Mouse (Mus musculus) WW6 (cell line): ENCODE measurements around the gene Hnrnpul2.
"Not testable (repeated sequence)": the region's sequence is repeated elsewhere in the genome, so short reads cannot be mapped to it uniquely, and the experiment has no call there.

ENCODE experiments used
- DNase-seq: peaks from one replicate; pipeline ENCODE4 v3.0.0-alpha.2; 2013; ENCODE audit warnings: low read depth, low spot score

Gene Hnrnpul2

DNA sequence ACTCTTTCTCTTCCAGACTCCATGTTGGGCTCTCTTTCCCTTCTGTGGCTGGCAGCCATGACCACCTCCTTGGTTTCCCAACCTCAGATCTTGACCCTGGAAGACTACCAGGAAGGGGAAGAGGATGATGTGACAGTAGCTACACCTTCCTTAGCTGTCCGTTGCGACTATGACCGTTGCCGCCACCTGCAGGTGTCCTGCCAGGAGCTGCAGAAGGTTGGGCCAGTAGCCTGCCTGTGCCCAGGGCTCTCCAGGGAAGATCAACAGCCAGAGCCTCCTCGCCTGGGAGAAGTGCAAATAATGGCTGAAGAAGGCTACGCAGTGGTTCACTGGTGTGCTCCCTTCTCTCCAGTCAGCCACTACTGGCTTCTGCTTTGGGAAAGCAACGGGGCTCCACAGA, 31.8 kb downstream of the Hnrnpul2 start:
- no peak for DNase-seq

DNA sequence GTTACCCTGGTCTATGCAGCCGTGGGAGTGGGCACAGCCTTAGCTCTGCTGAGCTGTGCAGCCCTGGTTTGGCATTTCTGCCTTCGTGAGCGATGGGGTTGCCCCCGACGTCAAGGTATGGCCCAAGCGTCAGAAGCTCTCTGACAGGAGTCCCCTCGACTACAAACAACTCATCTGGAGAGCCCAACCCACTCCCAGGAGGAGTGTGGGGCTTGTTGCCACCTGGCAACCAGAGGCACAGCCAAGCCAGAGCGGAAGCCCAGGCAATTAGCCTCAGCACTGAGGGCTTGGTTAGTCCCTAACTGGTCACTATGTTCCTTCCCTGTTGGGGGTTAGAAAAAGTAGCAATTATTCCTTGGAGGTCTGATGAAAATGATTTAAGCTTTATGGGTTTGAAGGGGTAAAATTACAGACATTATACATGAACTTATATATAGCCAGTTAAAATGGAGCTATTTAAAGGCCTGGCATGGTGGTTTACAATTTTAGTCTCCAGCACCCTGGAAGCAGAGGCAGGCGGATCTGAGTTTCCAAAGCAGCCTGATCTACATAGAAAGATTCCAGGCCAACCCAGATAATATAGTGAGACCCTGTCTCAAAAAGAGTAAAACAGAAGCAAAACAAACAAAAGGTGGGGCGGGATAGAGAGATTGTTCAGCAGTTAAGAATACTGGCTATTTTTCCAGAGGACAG, 32.6 kb downstream of the Hnrnpul2 start:
- no peak for DNase-seq

DNA sequence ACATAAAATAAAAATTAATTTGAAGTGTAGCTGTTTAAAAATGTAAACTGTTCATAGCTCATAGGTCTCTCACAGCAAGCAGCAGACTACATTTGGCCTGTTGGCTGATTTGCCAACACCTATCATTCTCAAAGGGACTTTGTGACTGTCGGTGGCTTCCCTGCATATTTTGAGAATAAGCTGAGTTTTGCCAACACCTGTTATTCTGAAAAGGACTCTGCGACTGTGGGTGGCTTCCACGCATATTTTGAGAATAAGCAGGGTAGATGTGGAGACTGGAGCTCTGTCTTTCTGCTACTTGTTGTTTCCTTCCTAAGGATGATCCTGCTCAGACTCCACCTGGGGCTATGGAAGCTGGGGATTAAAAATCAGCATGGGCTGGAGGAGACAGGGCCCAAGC, 33.3 kb downstream of the Hnrnpul2 start:
- DNase-seq = no peak

DNA sequence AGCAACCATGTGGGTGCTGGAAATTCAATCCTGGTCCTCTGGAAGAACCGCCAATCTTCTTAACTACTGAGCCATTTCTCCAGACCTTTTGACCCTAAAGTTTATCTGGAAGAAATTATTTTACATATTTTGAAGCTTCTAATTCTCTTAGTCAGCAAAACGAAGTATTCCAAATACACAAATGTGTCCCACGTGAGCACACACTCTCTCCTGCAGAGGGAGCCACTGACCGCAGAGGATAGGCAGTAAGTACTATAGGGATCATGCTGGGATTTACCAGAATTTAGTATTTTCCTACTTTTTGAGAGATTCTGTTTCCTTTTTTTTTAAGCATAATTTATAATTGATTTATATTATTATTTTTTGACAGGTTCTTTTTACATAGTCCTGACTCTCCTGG, 37.9 kb downstream of the Hnrnpul2 start:
- no peak for DNase-seq

DNA sequence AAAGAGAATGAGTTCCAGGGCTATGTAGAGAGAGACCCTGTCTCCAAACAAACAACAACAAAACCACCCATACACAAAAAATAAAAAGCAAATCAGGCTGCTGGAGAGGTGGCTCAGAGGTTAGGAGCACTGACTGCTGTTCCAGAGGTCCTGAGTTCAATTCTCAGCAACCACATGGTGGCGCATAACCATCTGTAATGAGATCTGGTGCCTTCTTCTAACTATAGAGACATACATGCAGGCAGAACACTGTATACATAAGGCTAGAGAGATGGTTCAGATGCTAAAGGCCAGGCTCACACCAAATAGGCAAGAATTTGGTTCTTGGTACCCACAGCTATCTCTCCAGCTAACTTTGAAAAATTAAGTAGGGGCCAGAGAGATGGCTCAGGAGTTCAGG, 39.2 kb downstream of the Hnrnpul2 start:
- no peak for DNase-seq

DNA sequence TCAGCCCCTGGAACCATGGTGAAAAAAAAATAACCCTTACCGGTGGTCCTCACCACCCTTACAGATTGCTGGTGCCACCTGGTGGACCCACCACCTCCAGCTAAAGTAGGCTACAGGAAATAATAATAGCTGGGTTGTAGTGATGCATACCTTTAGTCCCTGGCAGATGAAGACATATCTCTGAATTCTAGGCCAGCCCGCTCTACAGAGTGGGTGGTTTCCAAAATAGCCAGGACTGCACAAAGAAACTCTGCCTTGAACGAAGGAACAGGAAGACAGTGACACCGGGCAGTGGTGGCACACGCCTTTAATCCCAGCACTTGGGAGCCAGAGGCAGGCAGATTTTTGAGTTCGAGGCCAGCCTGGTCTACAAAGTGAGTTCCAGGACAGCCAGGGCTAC, 44.5 kb downstream of the Hnrnpul2 start:
- DNase-seq = no peak

DNA sequence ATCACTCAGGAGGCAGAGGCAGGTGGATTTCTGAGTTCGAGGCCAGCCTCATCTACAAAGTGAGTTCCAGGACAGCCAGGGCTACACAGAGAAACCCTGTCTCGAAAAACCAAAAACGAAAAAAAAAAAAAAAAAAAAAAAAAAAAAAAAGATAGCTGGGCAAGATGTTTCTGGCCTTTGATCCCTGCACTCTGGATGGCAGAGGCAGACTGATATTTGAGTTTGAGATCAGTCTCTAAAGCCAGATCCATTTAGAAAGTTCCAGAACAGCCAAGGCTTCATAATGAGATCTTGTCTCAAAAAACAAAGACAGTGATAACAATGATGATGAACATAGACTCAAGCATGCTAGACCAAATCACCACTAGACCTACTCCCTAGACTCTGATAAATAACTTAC, 50.6 kb downstream of the Hnrnpul2 start:
- DNase-seq = not testable (repeated sequence)

DNA sequence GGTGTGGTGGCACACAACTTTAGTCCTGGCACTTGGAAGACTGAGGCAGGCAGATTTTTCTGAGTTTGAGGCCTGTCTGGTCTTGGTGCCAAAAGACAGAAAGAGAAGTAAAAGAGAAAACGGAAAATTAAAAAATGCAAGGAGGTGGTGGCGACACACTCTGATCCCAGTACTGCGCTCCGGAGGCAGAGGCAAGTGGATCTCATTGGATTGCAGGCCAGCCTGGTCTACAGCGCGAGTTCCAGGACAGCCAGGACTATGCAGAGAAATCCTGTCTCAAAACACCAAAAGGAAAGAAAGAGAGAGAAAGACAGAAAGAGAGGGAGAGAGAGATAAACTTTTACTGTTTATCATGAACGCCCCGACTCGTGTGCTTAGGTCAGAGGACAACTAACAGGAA, 51.0 kb downstream of the Hnrnpul2 start:
- no peak for DNase-seq

DNA sequence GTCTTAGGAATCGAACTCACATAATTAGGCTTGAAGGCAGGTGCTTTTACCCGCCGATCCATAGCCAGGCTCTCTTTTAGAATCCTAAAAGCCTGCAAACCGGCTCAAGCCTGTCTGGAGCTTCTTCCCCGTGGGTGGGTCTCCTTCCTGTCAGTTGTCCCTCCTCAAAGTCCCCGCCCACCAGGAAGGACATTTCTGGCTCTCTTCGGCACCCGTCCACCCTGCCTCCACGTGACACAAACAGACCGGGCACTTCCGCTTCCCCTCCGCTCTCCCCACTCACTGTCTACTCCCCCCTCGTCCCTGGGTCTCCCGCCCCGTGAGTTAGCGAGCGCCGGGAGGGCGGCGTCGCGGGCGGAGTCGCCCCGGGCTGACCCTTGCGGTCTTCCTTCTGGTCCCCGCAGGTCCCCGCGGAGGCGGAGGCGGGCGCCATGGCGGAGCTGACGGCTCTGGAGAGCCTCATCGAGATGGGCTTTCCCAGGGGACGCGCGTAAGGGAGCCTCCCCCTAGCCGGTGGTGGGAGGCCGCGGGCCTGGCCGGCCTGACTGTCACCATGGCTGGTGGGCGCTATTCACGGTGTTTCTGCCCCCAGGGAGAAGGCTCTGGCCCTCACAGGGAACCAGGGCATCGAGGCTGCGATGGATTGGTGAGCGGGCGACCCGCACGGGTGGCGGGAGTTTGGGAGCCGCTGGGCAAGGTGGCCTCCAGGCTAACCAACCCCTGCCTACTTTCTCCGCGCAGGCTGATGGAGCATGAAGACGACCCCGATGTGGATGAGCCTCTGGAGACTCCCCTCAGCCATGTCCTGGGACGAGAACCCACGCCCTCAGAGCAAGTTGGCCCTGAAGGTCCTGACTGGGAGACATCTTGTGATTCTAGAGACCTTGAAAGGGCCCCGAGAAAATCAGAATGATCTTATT, 51.7 kb downstream of the Hnrnpul2 start, which contains the start of gene Ubxn1:
TSS of gene Ubxn1 (plus strand) at position 230 of the 920 bp plus-strand sequence.
- peak; percentile 92 for DNase-seq

DNA sequence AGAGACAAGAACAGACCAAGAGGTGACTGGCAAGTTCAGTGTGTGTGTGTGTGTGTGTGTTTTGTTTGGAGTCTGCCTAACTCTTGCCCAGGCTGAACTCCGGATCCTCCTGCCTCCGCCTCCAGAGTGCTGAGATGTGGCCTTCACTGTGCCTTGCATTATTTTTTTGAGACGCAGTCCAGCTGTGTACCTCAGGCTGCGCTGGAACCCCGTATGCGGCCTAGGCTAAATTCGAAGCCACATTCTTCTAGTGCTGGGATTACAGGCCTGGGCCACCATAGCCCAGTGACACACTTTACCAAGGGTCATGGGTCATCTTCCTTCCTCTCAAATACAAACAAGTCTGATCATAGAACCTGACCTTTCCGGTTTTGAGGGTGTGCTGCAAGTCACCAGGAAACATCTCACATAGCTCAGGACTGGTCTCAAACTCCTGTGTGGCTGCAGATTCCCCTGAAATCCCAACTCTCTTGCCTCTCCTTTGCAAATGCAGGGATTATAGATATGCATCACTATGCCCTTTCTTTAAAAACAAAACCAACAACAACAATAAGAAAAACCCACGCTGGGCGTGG, 52.5 kb downstream of the Hnrnpul2 start:
- DNase-seq = no peak

DNA sequence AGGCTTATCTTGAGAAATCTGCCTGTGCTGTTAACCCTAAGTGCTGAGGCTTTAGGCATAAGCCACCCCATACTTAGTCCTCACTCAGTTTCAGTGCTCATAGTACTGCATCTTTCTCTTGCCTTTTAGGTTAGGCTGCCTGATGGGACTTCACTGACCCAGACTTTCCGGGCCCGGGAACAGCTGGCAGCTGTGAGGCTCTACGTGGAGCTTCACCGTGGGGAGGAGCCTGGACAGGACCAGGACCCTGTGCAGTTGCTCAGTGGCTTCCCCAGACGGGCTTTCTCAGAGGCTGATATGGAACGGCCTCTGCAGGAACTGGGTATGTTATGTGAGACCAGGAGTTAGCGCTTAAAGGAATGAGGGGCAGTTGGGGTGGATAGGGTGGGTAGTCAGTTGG, 55.2 kb downstream of the Hnrnpul2 start:
- DNase-seq = no peak

DNA sequence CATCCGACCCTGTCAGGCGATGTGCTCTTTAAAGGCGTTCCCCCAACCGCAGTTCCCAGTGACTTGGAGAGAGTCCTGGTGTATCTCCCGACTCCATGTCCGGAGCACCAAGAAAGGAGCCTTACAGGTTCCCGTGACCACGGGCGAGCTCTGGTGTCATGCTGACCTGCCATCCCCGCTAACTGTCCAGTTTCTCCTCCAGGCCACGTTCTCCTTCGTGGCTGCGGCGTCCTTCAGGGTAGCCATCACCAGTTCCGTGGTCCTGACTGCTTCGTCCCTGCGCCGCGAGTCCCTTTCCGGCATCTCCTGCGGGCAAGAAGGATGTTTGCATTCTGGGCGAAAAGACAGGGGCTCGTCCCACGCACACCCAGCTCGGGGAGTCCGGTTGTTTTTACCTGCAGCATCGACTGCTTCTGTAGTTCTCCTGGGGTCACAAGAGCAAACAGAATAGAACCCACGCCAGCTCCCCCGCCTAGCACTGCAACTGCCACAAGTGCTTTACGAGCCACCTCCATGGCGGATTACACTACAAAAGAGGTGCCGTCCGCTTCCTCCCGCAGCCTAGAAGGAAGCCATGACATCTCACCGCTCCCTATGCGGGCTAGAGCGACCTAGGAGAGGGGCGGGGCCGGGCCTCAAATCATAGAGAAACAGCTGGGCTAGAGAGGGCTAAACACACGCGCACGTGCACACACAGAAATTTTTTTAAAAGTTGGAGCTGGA, 60.7 kb downstream of the Hnrnpul2 start, which contains the start of gene Uqcc3:
TSS of gene Uqcc3 (minus strand) at position 613 of the 723 bp plus-strand sequence.
- DNase-seq = no peak

DNA sequence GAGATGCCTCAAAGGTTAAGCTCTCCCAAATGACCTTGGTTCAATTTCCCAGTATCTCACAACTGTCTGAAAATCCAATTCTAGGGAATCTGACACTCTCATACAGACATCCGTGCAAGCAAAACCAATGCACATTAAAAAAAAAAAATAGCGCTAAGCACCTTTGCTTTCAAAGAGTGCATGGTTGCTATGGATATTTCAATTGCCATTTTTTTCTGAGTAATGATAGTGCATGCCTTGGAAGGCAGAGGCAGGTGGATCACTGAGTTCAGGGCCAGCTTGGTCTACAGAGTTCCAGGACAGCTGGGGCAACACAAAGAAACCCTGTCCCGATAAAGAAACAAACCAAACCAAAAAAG, 61.2 kb downstream of the Hnrnpul2 start:
- DNase-seq = no peak

DNA sequence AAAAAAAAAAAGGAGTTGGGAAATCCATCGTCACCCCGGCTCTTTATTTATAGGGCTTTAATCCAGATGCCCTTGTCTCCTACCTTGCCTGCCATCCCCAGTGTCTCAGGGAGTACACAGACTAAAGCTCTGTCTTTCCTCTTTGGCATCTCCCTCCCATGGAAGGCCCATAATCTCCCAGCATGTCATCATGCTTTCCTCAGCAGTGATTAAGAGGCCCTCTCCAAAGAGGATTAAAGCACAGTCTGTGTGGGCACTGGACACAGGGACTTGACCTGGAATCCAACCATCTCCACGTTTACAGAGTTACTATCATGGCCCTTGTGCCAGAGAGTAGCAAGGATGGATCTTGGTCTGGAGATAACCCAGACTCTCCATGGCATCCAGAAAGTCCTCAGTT, 63.8 kb downstream of the Hnrnpul2 start, which contains the start of the genes Lbhd1 and Gm49403:
TSS of gene Lbhd1 (plus strand) at position 117 of the 400 bp plus-strand sequence.
TSS of gene Gm49403 (plus strand) at position 315 of the 400 bp plus-strand sequence.
- DNase-seq = no peak
